10 mouse cellular contexts compared by ENCODE assay signal in the genomic region with DNA sequence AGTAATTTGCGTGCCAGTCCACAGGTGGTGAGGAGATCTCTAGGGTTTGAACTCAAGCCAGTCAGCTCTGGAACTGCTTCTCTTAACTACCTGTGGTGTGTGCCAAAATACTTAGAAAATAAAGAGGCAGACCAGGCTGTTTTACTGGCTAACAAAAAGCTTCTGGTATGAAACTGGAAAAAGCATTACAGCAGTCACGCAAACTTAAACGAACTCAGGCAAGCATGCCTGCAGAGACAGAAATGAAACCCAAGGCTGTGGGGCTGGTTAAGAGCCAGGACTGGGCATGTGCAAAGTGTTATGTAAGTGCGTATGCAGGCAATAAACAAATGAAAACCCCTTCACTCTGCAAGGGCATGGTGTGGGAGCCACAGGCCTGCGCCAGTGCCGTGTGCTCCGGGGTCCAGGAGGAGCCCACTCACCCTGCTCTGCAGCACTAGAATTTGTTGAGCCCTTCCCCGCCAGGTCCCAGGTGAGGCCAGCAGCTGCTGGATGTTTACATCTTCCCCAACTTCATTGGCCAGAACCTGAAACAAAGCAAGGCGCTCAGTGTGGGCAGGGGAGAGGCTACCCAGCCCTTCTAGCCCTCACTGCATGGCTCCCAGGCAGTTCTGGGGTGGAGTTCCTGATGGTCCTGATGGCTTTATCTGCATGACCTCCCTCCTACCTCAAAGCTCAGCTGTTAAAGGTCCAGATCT. TPM values are rescaled to one million over a fixed set of nuclear protein-coding genes. Genes with fewer than 3 reads are reported as not detected.
DNase-seq lines count a peak whose midpoint lies in the region; ATAC-seq and TF ChIP-seq lines count a peak whose summit lies in the region.
"Had no signal": no experiment of that assay in that cellular context is flagged by ENCODE, and none has a peak within 500 bp of the region (broad histone marks: within the 10 kb centered on the region; RNA-seq: fewer than 3 reads in every experiment).

No protein-coding gene starts in this region.

- no peak overlapping the region for H3K9ac ChIP-seq in hindbrain, postnatal 0 days (replicated peaks; ENCODE audit: low read length)
- no peak overlapping the region for H3K9ac ChIP-seq in heart, embryonic 11.5 days (ENCODE audit: low read depth, low read length)

- TF ChIP-seq CTCF in hindbrain, postnatal 0 days (IDR thresholded peaks at IDR 0.05; ENCODE audit: low read depth): no peak

- intact Hi-C loops in heart, postnatal 25 days (cut with DNase I): no loop called here

- H3K36me3 ChIP-seq in hindbrain, postnatal 0 days (ENCODE audit: insufficient read depth, low read length): no peaks in the 10 kb centered on the region
- no peaks in the 10 kb centered on the region for H3K36me3 ChIP-seq in heart, embryonic 11.5 days (ENCODE audit: control insufficient read depth, insufficient read depth, low read length)

- no peak overlapping the region for H3K4me2 ChIP-seq in hindbrain, postnatal 0 days (ENCODE audit: low read depth, low read length)
- H3K4me2 ChIP-seq in heart, embryonic 11.5 days: no peak overlapping the region

- ATAC-seq in hindbrain, postnatal 0 days: no peak
- no peak for ATAC-seq in heart, embryonic 11.5 days (replicated peaks; ENCODE audit: insufficient number of reproducible peaks, low FRiP score, low TSS enrichment)

- no peak overlapping the region for H3K4me3 ChIP-seq in hindbrain, postnatal 0 days (ENCODE audit: low read length)
- H3K4me3 ChIP-seq in heart, embryonic 11.5 days (ENCODE audit: low read depth, low read length): no peak overlapping the region

- H3K27me3 ChIP-seq in hindbrain, postnatal 0 days (ENCODE audit: insufficient read depth, low read length): no peaks in the 10 kb centered on the region
- no peaks in the 10 kb centered on the region; the same call in none of the 2 replicates for H3K27me3 ChIP-seq in heart, embryonic 11.5 days (ENCODE audit: control insufficient read depth, insufficient read depth, low read length)

- DNase-seq in heart, adult 18-20 months: peak; percentile 52 to 53
- DNase-seq in heart, postnatal 25 days (ENCODE audit: low spot score): no peak
- DNase-seq in ovary, postnatal 36 days (ENCODE audit: low spot score): peak; percentile 37
- DNase-seq in ovary, postnatal 10 days (ENCODE audit: low spot score): no peak
- peak; percentile 30 for DNase-seq in hindbrain, postnatal 0 days (ENCODE audit: low spot score)
- DNase-seq in spleen, adult 18-20 months: no peak
- no peak for DNase-seq in right cerebral cortex, postnatal 4 days

- peak overlapping the region; percentile 82 for H3K27ac ChIP-seq in hindbrain, postnatal 0 days
- no peak overlapping the region for H3K27ac ChIP-seq in heart, embryonic 11.5 days (ENCODE audit: low read depth, low read length)
- H3K27ac ChIP-seq: macrophage had no signal

- no peaks in the 10 kb centered on the region for H3K9me3 ChIP-seq in hindbrain, postnatal 0 days (ENCODE audit: low read length)
- H3K9me3 ChIP-seq in heart, embryonic 11.5 days (replicated peaks; ENCODE audit: control insufficient read depth, low read length): no peaks in the 10 kb centered on the region

- peaks cover 23% of the 10 kb centered on the region; the same call in 1 of the 2 replicates for H3K4me1 ChIP-seq in hindbrain, postnatal 0 days (ENCODE audit: insufficient read depth, low read length)
- H3K4me1 ChIP-seq in heart, embryonic 11.5 days (ENCODE audit: control insufficient read depth, insufficient read depth, low read length): peaks cover 7% of the 10 kb centered on the region

- WGBS in hindbrain, postnatal 0 days: 64% methylated on average over 9 of the region's 9 CpGs
- 79% methylated on average over 9 of the region's 9 CpGs for WGBS in heart, embryonic 11.5 days (ENCODE audit: insufficient replicate concordance)

RNA-seq across cellular contexts. Expression of gene Ccdc13, which starts 20.0 kb away (rescaled TPM):
- total RNA-seq in heart, adult 18-20 months (2021): under 1 TPM in 1 of 2 experiments, not detected in 1; 0.36 TPM
- total RNA-seq in heart, postnatal 25 days (2021): not detected
- 3.7 and 5.6 TPM in 2 replicates for total RNA-seq in hindbrain, postnatal 0 days (2014; rRNA removed)
- polyA plus RNA-seq in hindbrain, postnatal 0 days (2015; fragmentation: Nextera tagmentation; extraction: Ambion mirVana): 3.3 and 4.0 TPM in 2 replicates
- 0.23 TPM in 1 of 2 replicates, not detected in the other for polyA plus RNA-seq in heart, embryonic 11.5 days (2014; fragmentation: Nextera tagmentation; extraction: Ambion mirVana)
- total RNA-seq: heart, postnatal 36 days had no signal
- polyA plus RNA-seq: macrophage had no signal

RNA-seq across cellular contexts. Expression of gene Hhatl, which starts 26.9 kb away (rescaled TPM):
- 100 to 1,000 TPM in 1 of 2 experiments, 10 to 100 TPM in 1; 95.1 to 119 TPM for total RNA-seq in heart, adult 18-20 months (2021)
- total RNA-seq in heart, postnatal 25 days (2021): 100 to 1,000 TPM; 118 to 123 TPM
- 1.2 and 1.8 TPM in 2 replicates for total RNA-seq in hindbrain, postnatal 0 days (2014; rRNA removed)
- polyA plus RNA-seq in hindbrain, postnatal 0 days (2015; fragmentation: Nextera tagmentation; extraction: Ambion mirVana): 0.78 and 0.85 TPM in 2 replicates
- 3.6 and 4.8 TPM in 2 replicates for polyA plus RNA-seq in heart, embryonic 11.5 days (2014; fragmentation: Nextera tagmentation; extraction: Ambion mirVana)
- polyA plus RNA-seq: macrophage had no signal

RNA-seq across cellular contexts. Expression of gene Higd1a, which starts 38.9 kb away (rescaled TPM):
- 100 to 1,000 TPM; 202 to 214 TPM for total RNA-seq in heart, adult 18-20 months (2021)
- total RNA-seq in heart, postnatal 25 days (2021): 100 to 1,000 TPM; 208 to 239 TPM
- total RNA-seq in hindbrain, postnatal 0 days (2014; rRNA removed): 27.2 and 36.9 TPM in 2 replicates
- polyA plus RNA-seq in hindbrain, postnatal 0 days (2015; fragmentation: Nextera tagmentation; extraction: Ambion mirVana): 191 and 197 TPM in 2 replicates
- polyA plus RNA-seq in heart, embryonic 11.5 days (2014; fragmentation: Nextera tagmentation; extraction: Ambion mirVana): 241 and 243 TPM in 2 replicates

RNA-seq across cellular contexts. Expression of gene Klhl40, which starts 41.8 kb away (rescaled TPM):
- 10 to 100 TPM; 17.8 to 20.5 TPM for total RNA-seq in heart, adult 18-20 months (2021)
- 10 to 100 TPM; 10.1 to 10.5 TPM for total RNA-seq in heart, postnatal 25 days (2021)
- 2.1 and 4.1 TPM in 2 replicates for total RNA-seq in hindbrain, postnatal 0 days (2014; rRNA removed)
- polyA plus RNA-seq in hindbrain, postnatal 0 days (2015; fragmentation: Nextera tagmentation; extraction: Ambion mirVana): 2.3 and 2.4 TPM in 2 replicates
- 0.59 and 0.84 TPM in 2 replicates for polyA plus RNA-seq in heart, embryonic 11.5 days (2014; fragmentation: Nextera tagmentation; extraction: Ambion mirVana)
- polyA plus RNA-seq: macrophage had no signal

Comparison
In these comparisons a context has a peak if more than half of its experiments do, and no peak if none do; other contexts are left out.
1. DNase-seq: peak in heart, adult 18-20 months (2 of 2), ovary, postnatal 36 days (single experiment) and hindbrain, postnatal 0 days (single experiment); none in heart, postnatal 25 days (single experiment), ovary, postnatal 10 days (single experiment), spleen, adult 18-20 months (0 of 2) and right cerebral cortex, postnatal 4 days (single experiment).
2. RNA of gene Hhatl, which starts 26.9 kb away (total RNA-seq): 118 to 123 TPM in heart, postnatal 25 days and 95.1 to 119 TPM in heart, adult 18-20 months; 1.2 to 1.8 TPM in hindbrain, postnatal 0 days; every median in the first group is over 10 times any median in the second.